Mouse (Mus musculus) limb, embryonic 15.5 days (tissue): ENCODE measurements around the gene Ntng2. TPM values are rescaled to one million over a fixed set of nuclear protein-coding genes. Genes with fewer than 3 reads are reported as not detected.

ENCODE experiments used
- ATAC-seq: fragments of 200-750 bp; cut with Nextera tagmentation; 2 replicates; pipeline ENCODE4 v1.8.0; 2017; ENCODE audit warnings: low read depth, moderate TSS enrichment; ENCODE audit not compliant: insufficient number of reproducible peaks, low FRiP score, low TSS enrichment
- H3K27ac ChIP-seq: fragments of 300-500 bp; sonication (generic); 2 replicates; pipeline ENCODE4 v1.5.1; 2015; ENCODE audit warnings: moderate library complexity, mild to moderate bottlenecking, inconsistent platforms
- H3K27me3 ChIP-seq: fragments of 300-500 bp; sonication (generic); 2 replicates; pipeline ENCODE4 v1.6.1; 2015; ENCODE audit warnings: inconsistent platforms
- H3K36me3 ChIP-seq: fragments of 300-500 bp; sonication (generic); 2 replicates; pipeline ENCODE4 v1.6.1; 2015; ENCODE audit warnings: inconsistent platforms
- H3K4me1 ChIP-seq: fragments of 300-500 bp; sonication (generic); 2 replicates; pipeline ENCODE4 v1.6.1; 2015; ENCODE audit warnings: inconsistent platforms
- H3K4me2 ChIP-seq: fragments of 300-500 bp; sonication (generic); 2 replicates; pipeline ENCODE4 v1.6.1; 2015; ENCODE audit warnings: mild to moderate bottlenecking, inconsistent platforms
- H3K4me3 ChIP-seq: fragments of 300-500 bp; sonication (generic); 2 replicates; pipeline ENCODE4 v1.5.1; 2015; ENCODE audit warnings: mild to moderate bottlenecking, inconsistent platforms
- H3K9ac ChIP-seq: fragments of 300-500 bp; sonication (generic); 2 replicates; pipeline ENCODE4 v1.6.1; 2015; ENCODE audit warnings: inconsistent platforms
- H3K9me3 ChIP-seq: fragments of 300-500 bp; sonication (generic); 2 replicates; pipeline ENCODE4 v1.6.1; 2016; ENCODE audit warnings: inconsistent platforms
- WGBS: fragments of 180-500 bp; shearing (Covaris S2); methylation state at CpG from one replicate; pipeline ENCODE4 v1.1.7; 2015; 5-methylcytosine and 5-hydroxymethylcytosine counted together
- polyA plus RNA-seq: library from polyadenylated mRNA; unstranded; fragments of >200 nt; fragmentation: Nextera tagmentation; extraction: Ambion mirVana; gene quantifications from 2 replicates; pipeline ENCODE4 v1.2.1, GENCODE M21; 2015

Ntng2 gene
- polyA plus RNA-seq, 1 experiment from 2014 or later = 0.55 TPM

DNA sequence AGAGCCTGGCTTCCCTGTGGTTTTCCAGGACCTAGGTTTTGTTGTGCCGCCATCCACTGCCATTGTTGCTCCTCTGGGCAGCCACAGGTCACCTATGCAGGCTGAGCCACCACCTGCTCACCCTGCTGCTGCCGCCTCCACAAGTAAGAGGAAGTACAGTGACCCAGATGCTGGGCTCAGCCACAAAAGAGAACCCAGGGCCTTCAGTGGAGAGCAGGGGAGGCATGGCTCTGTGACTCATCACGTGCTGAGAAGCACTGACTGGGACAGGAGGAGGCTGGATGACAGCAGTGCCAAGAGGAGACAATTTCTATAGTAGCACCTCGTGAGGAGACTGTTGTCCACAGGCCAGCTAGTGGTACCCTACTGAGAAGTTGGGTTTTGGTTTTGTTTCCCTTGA lies 73.0 kb downstream of the Ntng2 start:
- Histone ChIP-seq H3K4me1 (no peaks in the 10 kb centered on the region), H3K4me3 (no peak overlapping the region), H3K27ac (no peak overlapping the region), H3K9me3 (no peaks in the 10 kb centered on the region), H3K9ac (no peak overlapping the region), H3K36me3 (peaks cover 70% of the 10 kb centered on the region), H3K27me3 (no peaks in the 10 kb centered on the region), H3K4me2 (no peak overlapping the region)
- no peak for ATAC-seq
- WGBS = 89% methylated on average over 4 of the region's 4 CpGs

DNA sequence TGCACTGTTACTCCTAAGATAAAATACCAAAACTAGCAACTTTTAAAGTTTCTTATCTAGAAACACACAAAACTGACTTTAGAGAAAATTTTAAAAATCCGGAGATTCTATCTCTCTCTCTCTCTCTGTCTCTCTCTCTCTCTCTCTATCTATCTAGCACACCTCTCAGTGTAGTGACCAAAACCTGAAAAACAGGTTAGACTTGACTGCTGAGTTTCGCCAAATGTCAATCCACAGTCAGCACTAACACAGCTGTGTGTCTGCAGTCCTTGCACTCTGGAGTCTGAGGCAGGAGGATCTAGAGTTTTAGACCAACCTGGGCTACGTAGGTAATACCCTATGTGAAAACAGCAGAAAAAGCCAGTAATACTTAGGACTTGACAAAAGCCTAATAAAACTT lies 77.9 kb downstream of the Ntng2 start:
- H3K27me3 ChIP-seq = no peaks in the 10 kb centered on the region
- H3K9ac ChIP-seq = no peak overlapping the region
- WGBS = 80% methylated on average over 3 of the region's 3 CpGs
- ATAC-seq = no peak
- no peak overlapping the region for H3K27ac ChIP-seq
- H3K9me3 ChIP-seq = no peaks in the 10 kb centered on the region
- H3K4me1 ChIP-seq = no peaks in the 10 kb centered on the region
- H3K4me3 ChIP-seq = no peak overlapping the region
- H3K36me3 ChIP-seq = peaks cover 90% of the 10 kb centered on the region
- H3K4me2 ChIP-seq = no peak overlapping the region

DNA sequence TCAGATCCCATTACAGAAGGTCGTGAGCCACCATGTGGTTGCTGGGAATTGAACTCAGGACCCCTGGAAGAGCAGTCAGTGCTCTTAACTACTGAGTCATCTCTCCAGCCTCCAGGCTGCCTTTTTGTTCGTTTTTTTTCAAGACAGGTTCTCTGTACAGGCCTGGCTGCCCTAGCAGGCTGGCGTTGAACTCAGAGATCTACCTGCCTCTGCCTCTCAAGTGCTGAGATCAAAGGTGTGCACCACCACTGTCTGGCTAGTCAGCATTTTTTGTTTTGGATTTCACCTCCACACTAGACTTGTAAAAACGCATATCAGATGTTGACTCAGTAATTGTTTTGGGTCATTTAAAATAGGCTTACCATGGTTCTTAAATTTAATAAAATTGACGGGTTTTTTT lies 84.7 kb downstream of the Ntng2 start:
- Histone ChIP-seq H3K4me1 (no peaks in the 10 kb centered on the region), H3K4me2 (no peak overlapping the region), H3K27me3 (no peaks in the 10 kb centered on the region), H3K4me3 (no peak overlapping the region), H3K9ac (no peak overlapping the region), H3K9me3 (no peaks in the 10 kb centered on the region), H3K36me3 (peaks cover 76% of the 10 kb centered on the region), H3K27ac (no peak overlapping the region)
- ATAC-seq = no peak
- 86% methylated on average over 5 of the region's 5 CpGs for WGBS

DNA sequence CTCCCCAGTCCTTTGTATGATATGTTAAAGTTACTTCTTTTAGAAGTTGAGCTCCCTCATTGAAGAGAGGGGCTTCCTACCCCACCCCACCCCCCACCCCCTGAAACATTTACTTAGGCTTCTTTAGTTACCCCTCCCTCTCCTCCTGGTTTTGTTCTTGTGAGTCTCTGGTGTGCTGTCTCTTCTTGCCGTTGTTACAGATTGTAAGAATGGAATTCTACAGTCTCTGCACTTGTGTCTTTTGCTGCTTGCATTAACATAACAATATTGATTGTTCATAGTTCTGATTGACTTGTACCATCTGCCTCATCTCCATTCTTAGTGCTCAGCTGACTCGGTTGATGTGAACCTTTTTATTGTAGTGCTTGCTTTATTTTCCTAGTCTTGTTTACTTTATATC lies 100.9 kb downstream of the Ntng2 start:
- Histone ChIP-seq H3K4me2 (no peak overlapping the region), H3K4me3 (no peak overlapping the region), H3K4me1 (no peaks in the 10 kb centered on the region), H3K9me3 (no peaks in the 10 kb centered on the region), H3K27me3 (no peaks in the 10 kb centered on the region), H3K27ac (no peak overlapping the region), H3K36me3 (peaks cover 72% of the 10 kb centered on the region), H3K9ac (no peak overlapping the region)
- no peak for ATAC-seq
- WGBS = 79% methylated on average over 2 of the region's 2 CpGs

Other genes with a start within 250 kb of the Ntng2 start
- gene Cfap77, start 197.9 kb downstream of the Ntng2 start, polyA plus RNA-seq = 0.29 and 0.31 TPM in 2 replicates
- 8.7 and 9.2 TPM in 2 replicates for gene Ttf1, start 192.7 kb downstream of the Ntng2 start, polyA plus RNA-seq
- 8.0 and 8.7 TPM in 2 replicates for gene Setx, start 128.8 kb downstream of the Ntng2 start, polyA plus RNA-seq
- gene Med27, start 93.8 kb upstream of the Ntng2 start, polyA plus RNA-seq = 42.6 and 45.8 TPM in 2 replicates